Mouse (Mus musculus) liver, embryonic 13.5 days (tissue): Measurements from ENCODE around the gene Cldn3. TPM values are rescaled to one million over a fixed set of nuclear protein-coding genes. Genes with fewer than 3 reads are reported as not detected.
A peak's percentile ranks its signal among the peaks of the same experiment; 100 is the strongest.
"Not testable (repeated sequence)": the region's sequence is repeated elsewhere in the genome, so short reads cannot be mapped to it uniquely, and the experiment has no call there.

Experiments
- ATAC-seq: fragments of 200-750 bp; cut with Nextera tagmentation; 2 replicates; pipeline ENCODE4 v1.8.0; 2017; ENCODE audit warnings: low read depth, mild to moderate bottlenecking, moderate number of reproducible peaks, moderate library complexity
- DNase-seq: peaks from one replicate; pipeline ENCODE4 v3.0.0; 2022
- H3K27ac ChIP-seq: fragments of 300-500 bp; sonication (generic); 2 replicates; pipeline ENCODE4 v1.5.1; 2015; ENCODE audit warnings: moderate library complexity, mild to moderate bottlenecking, inconsistent platforms
- H3K27me3 ChIP-seq: fragments of 300-500 bp; sonication (generic); 2 replicates; pipeline ENCODE4 v1.6.1; 2015; ENCODE audit warnings: mild to moderate bottlenecking, inconsistent platforms
- H3K36me3 ChIP-seq: fragments of 300-500 bp; sonication (generic); 2 replicates; pipeline ENCODE4 v1.6.1; 2015; ENCODE audit warnings: mild to moderate bottlenecking, inconsistent platforms
- H3K4me1 ChIP-seq: fragments of 300-500 bp; sonication (generic); replicated peaks from 2 replicates; pipeline ENCODE4 v1.6.1; 2015; ENCODE audit warnings: inconsistent platforms
- H3K4me2 ChIP-seq: fragments of 300-500 bp; sonication (generic); 2 replicates; pipeline ENCODE4 v1.6.1; 2015; ENCODE audit warnings: inconsistent platforms, mild to moderate bottlenecking, moderate library complexity
- H3K4me3 ChIP-seq: fragments of 300-500 bp; sonication (generic); replicated peaks from 2 replicates; pipeline ENCODE4 v1.5.1; 2015; ENCODE audit warnings: mild to moderate bottlenecking, inconsistent platforms
- H3K9ac ChIP-seq: fragments of 300-500 bp; sonication (generic); 2 replicates; pipeline ENCODE4 v1.6.1; 2015; ENCODE audit warnings: mild to moderate bottlenecking, inconsistent platforms
- H3K9me3 ChIP-seq: fragments of 300-500 bp; sonication (generic); replicated peaks from 2 replicates; pipeline ENCODE4 v1.6.1; 2016; ENCODE audit warnings: inconsistent platforms
- WGBS: fragments of 180-500 bp; shearing (Covaris S2); methylation state at CpG from one replicate; pipeline ENCODE4 v1.1.7; 2015; ENCODE audit not compliant: insufficient replicate concordance; 5-methylcytosine and 5-hydroxymethylcytosine counted together
- polyA plus RNA-seq: library from polyadenylated mRNA; unstranded; fragments of >200 nt; fragmentation: Nextera tagmentation; extraction: Ambion mirVana; gene quantifications from 2 replicates; pipeline ENCODE4 v1.2.1, GENCODE M21; 2015

Gene Cldn3
- 0.38 and 0.74 TPM in 2 replicates for polyA plus RNA-seq

DNA sequence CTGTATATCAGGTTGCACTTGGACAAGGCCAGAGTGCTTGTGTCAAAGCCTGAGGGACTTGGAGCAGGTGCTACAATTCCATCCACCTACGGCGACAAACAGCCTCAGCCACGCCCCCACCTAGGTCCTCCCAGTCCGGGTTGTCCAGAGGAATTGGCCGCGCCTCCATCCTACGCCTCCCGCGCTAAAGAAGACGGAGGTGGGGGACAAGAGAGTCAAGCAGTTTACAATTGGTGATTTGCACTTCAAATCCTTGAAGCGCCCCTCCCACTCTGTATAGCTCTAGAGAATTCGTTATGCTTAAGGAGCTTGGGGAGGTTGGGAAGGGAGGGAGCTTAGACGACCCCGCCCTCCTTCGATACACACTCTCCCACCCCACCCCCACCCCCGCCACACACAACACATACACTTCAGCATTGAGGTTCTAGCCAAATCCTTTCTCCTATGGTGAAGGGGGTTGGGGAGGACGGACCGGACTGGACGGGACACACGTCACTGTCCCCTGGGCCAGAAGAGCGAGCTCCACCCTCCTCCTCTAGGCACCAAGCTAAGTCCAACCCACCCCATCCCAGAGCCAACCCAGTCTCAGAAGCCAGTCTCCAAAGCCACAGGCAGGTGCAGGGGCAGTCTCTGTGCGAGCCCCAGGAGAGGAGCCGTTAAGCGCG, at the start of gene Cldn3:
Gene Cldn3 (plus strand): TSS at position 582 of the 665 bp plus-strand sequence.
- Histone ChIP-seq H3K9ac (peak within 1 kb of the TSS; percentile 29; the same call in 1 of the 2 replicates), H3K27me3 (peaks cover 71% of the 10 kb centered on the region), H3K36me3 (no peaks in the 10 kb centered on the region), H3K4me3 (peak within 1 kb of the TSS; percentile 31), H3K9me3 (no peaks in the 10 kb centered on the region), H3K4me1 (peaks cover 32% of the 10 kb centered on the region), H3K4me2 (peak within 1 kb of the TSS; percentile 51), H3K27ac (no peak within 1 kb of the TSS)
- ATAC-seq, result peak; percentile 43
- DNase-seq, result no peak
- WGBS, result 5% methylated on average over 25 of the region's 25 CpGs

DNA sequence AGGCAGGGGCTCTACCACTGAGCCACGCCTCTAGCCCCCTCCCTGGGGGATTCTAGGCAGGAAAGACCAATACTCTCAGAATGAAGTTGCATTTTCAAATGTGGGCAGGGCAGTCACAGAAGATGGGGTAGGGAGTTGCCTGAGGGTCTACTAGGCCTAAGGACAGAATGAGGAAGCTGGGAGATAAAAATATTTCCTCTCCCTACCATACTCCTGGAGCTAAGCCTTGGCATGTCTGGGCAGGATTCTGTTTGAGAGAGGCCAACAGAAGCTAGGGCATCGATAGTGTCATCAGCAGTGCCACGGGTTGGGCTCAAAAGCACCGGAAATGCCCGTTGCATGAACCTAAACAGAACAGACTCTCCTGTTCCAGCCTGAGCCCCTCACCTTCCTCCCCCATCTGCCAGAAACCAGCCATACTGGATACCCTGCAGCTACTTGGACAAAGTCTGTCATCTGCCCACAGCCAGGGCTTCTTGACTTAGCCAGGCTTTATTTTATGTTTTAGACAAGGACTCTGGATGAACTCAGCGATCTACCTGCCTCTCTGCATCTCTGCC, 49.3 kb upstream of the Cldn3 start:
- Histone ChIP-seq H3K36me3 (peaks cover 6% of the 10 kb centered on the region; the same call in 1 of the 2 replicates), H3K4me1 (peaks cover 26% of the 10 kb centered on the region), H3K4me3 (no peak overlapping the region), H3K9ac (no peak overlapping the region), H3K9me3 (no peaks in the 10 kb centered on the region), H3K27ac (no peak overlapping the region), H3K27me3 (no peaks in the 10 kb centered on the region), H3K4me2 (no peak overlapping the region)
- ATAC-seq, result no peak
- DNase-seq, result no peak
- WGBS, result 60% methylated on average over 6 of the region's 6 CpGs

DNA sequence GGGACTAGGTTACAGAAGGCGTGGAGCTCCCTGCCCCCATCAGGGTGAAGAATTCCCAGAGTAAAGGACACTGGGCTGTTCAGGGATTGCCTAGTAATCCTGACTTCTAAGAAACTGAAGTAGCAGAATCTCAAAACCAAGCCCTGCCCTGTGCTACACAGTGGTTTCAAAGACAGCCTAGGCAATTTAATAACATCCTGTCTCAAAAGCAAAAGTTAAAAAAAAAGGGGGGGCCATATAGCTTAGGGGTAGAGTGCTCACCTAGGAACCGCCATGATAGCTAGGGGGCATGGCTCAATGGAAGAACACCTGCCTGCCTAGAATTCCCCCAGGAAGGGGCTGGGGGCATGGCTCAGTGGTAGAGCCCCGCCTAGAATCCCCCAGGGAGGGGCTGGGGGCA, 46.9 kb upstream of the Cldn3 start:
- DNase-seq, result no peak
- Histone ChIP-seq H3K36me3 (no peaks in the 10 kb centered on the region), H3K9ac (no peak overlapping the region), H3K4me3 (no peak overlapping the region), H3K4me1 (peaks cover 8% of the 10 kb centered on the region; the same call in 1 of the 2 replicates), H3K27me3 (no peaks in the 10 kb centered on the region), H3K9me3 (no peaks in the 10 kb centered on the region), H3K27ac (no peak overlapping the region), H3K4me2 (no peak overlapping the region)
- WGBS, result 68% methylated on average over 3 of the region's 3 CpGs
- no peak for ATAC-seq

DNA sequence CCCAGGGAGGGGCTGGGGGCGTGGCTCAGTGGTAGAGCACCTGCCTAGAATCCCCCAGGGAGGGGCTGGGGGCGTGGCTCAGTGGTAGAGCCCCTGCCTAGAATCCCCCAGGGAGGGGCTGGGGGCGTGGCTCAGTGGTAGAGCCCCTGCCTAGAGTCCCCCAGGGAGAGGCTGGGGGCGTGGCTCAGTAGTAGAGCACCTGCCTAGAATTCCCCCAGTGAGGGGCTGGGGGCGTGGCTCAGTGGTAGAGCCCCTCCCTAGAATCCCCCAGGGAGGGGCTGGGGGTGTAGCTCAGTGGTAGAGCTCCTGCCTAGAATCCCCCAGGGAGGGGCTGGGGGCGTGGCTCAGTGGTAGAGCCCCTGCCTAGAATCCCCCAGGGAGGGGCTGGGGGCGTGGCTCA, 46.5 kb upstream of the Cldn3 start:
- H3K27me3 ChIP-seq, H3K9ac ChIP-seq, H3K36me3 ChIP-seq, H3K4me2 ChIP-seq, H3K4me3 ChIP-seq, H3K9me3 ChIP-seq, ATAC-seq, H3K27ac ChIP-seq, DNase-seq, H3K4me1 ChIP-seq: not testable (repeated sequence)
- 56% methylated on average over 5 of the region's 7 CpGs for WGBS

GRCm38 (mm10) chr5:134941472-134942209, 44.4 kb upstream of the Cldn3 start:
- DNase-seq, result no peak
- Histone ChIP-seq H3K4me3 (no peak overlapping the region), H3K27me3 (peaks cover 14% of the 10 kb centered on the region), H3K4me2 (no peak overlapping the region), H3K4me1 (peaks cover 18% of the 10 kb centered on the region), H3K9ac (no peak overlapping the region), H3K9me3 (no peaks in the 10 kb centered on the region), H3K27ac (peak overlapping the region; percentile 55), H3K36me3 (no peaks in the 10 kb centered on the region)
- peak; percentile 60 for ATAC-seq
- 65% methylated on average over 14 of the region's 14 CpGs for WGBS

- Histone ChIP-seq H3K27me3 (peaks cover 20% of the 10 kb centered on the region), H3K27ac (no peak overlapping the region; the same call in 1 of the 2 replicates), H3K9me3 (no peaks in the 10 kb centered on the region), H3K36me3 (no peaks in the 10 kb centered on the region), H3K9ac (no peak overlapping the region), H3K4me1 (peaks cover 29% of the 10 kb centered on the region), H3K4me2 (no peak overlapping the region), H3K4me3 (no peak overlapping the region)
- DNase-seq, result no peak
- no peak for ATAC-seq
- 68% methylated on average over 2 of the region's 2 CpGs for WGBS
Measured at GRCm38 (mm10) chr5:134942740-134943139, 43.3 kb upstream of the Cldn3 start.

GRCm38 (mm10) chr5:134944179-134944578, 41.8 kb upstream of the Cldn3 start:
- no peak overlapping the region for H3K4me3 ChIP-seq
- ATAC-seq, result no peak
- DNase-seq, result no peak
- no peaks in the 10 kb centered on the region for H3K9me3 ChIP-seq
- no peaks in the 10 kb centered on the region for H3K36me3 ChIP-seq
- H3K4me2 ChIP-seq, result no peak overlapping the region
- peaks cover 20% of the 10 kb centered on the region for H3K27me3 ChIP-seq
- no peak overlapping the region for H3K9ac ChIP-seq
- peaks cover 34% of the 10 kb centered on the region for H3K4me1 ChIP-seq
- WGBS, result 34% methylated on average over 5 of the region's 5 CpGs
- H3K27ac ChIP-seq, result no peak overlapping the region

DNA sequence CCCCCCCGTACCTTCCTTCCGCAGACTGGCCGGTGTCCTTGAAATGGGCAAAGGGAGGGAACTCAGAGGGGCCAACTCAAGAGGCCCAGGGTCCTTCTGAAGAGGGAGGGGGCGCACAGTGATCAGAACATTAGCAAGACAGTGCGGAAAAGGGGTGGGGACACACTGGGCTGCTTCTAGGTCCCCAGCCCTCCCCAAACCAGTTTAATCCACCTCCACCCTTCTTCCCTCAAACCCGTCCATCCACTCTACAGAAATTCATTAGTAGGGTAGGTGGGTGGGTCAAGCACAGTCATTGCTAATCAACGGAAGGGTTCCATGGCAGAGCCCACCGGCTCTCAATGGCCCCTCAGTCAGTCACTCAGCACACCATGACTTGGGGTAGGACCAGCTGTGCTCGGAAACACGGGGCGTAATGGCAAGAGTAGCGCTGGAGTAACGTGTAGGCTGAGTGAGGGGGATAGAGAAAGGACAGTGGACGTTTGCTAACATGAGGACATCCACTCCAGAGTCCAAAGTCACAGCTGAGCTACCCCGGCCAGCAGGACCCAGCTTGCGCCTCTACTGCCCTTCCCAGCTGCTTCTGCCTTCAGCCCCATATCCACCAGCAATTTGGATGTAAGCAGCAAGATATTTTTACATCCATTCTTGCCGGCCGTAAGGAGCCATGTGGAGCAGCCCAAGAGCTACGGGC, 40.6 kb upstream of the Cldn3 start:
- H3K36me3 ChIP-seq, result no peaks in the 10 kb centered on the region
- H3K27ac ChIP-seq, result no peak overlapping the region
- DNase-seq (no peak), ATAC-seq (peak; percentile 43; the same call in 1 of the 2 replicates)
- H3K9me3 ChIP-seq, result no peaks in the 10 kb centered on the region
- peaks cover 34% of the 10 kb centered on the region for H3K4me1 ChIP-seq
- no peak overlapping the region for H3K4me2 ChIP-seq
- H3K4me3 ChIP-seq, result no peak overlapping the region
- 54% methylated on average over 18 of the region's 19 CpGs for WGBS
- peaks cover 20% of the 10 kb centered on the region for H3K27me3 ChIP-seq
- no peak overlapping the region for H3K9ac ChIP-seq

DNA sequence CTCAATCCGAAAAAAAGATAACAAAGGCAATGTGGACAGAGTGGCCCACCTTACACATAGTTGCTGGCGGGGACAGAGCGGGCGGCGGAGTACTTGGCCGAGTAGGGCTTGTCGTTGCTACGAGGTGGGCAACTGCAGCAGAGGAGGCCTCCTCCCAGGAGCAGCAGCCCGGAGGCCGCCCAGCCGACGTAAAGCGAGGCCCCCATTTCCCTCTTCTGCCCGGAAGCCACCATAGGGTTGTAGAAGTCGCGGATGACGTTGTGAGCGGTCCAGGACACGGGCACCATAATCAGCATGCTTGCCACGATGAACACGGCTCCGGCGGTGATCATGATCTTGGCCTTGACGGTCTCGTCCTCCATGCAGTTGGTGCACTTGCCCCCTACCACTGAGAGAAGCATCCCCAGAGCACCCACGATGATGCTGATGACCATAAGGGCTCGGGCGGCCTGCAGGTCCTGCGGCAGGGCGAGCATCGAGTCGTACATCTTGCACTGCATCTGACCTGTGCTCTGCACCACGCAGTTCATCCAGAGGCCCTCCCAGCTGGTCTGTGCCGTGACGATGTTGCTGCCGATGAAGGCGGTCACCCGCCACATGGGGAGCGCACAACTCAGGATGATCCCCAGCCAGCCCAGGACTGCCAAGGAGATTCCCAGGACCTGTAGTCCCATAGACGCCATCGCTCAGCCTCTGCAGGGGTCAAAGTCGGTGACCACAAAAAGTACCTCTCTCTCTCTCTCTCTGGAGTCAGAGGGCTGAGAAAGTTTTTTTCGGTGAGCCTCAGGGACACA, 39.8 kb upstream of the Cldn3 start:
- Histone ChIP-seq H3K27me3 (peaks cover 20% of the 10 kb centered on the region), H3K4me1 (peaks cover 36% of the 10 kb centered on the region), H3K36me3 (no peaks in the 10 kb centered on the region), H3K9me3 (no peaks in the 10 kb centered on the region), H3K4me2 (no peak overlapping the region), H3K27ac (no peak overlapping the region), H3K9ac (no peak overlapping the region), H3K4me3 (no peak overlapping the region)
- DNase-seq, result no peak
- WGBS, result 45% methylated on average over 43 of the region's 43 CpGs
- ATAC-seq, result 0 out of 2 replicates have a peak, but pooled peaks have one; percentile 8

DNA sequence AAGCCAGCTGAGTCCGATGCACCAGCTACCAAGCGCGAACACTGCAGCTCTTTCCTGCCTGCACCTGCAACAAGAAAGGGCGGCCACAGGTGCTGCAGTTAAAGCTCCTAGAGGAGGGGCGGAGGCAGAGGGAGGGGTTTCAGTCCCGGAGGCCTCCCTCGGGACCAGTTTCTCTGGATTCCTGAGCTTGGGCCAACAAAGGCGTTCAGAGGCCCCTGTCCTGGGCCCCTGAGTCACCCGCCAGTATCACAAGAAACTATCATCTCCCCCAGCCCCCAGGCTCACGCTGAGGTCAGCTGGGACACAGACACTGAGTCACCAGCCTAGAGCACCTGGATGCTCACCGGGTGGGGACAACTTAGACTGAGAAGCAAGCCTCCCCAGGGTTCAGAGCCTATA, 39.2 kb upstream of the Cldn3 start, which contains the start of gene Cldn4:
Gene Cldn4 (minus strand): TSS at position 78 of the 399 bp plus-strand sequence.
- Histone ChIP-seq H3K4me2 (no peak within 1 kb of the TSS), H3K36me3 (no peaks in the 10 kb centered on the region), H3K27ac (no peak within 1 kb of the TSS), H3K9ac (no peak within 1 kb of the TSS), H3K9me3 (no peaks in the 10 kb centered on the region), H3K27me3 (peaks cover 20% of the 10 kb centered on the region), H3K4me1 (peaks cover 41% of the 10 kb centered on the region), H3K4me3 (no peak within 1 kb of the TSS)
- no peak for DNase-seq
- 45% methylated on average over 11 of the region's 11 CpGs for WGBS
- ATAC-seq, result no peak
